Mouse (Mus musculus) urinary bladder, adult 2 months (tissue): ENCODE measurements around the gene Olfr1358. TPM values are rescaled to one million over a fixed set of nuclear protein-coding genes. Genes with fewer than 3 reads are reported as not detected.

Source experiments
- DNase-seq: peaks from one replicate; pipeline ENCODE4 v3.0.0; 2022; ENCODE audit warnings: low spot score
- polyA plus RNA-seq: library from polyadenylated mRNA; depleted of rRNA; stranded (reverse); fragments of >200 nt; gene quantifications from 2 replicates; pipeline ENCODE4 v1.2.3, GENCODE M21; 2012; rRNA removed

The Olfr1358 gene
- polyA plus RNA-seq, 1 experiment, result not detected

DNA sequence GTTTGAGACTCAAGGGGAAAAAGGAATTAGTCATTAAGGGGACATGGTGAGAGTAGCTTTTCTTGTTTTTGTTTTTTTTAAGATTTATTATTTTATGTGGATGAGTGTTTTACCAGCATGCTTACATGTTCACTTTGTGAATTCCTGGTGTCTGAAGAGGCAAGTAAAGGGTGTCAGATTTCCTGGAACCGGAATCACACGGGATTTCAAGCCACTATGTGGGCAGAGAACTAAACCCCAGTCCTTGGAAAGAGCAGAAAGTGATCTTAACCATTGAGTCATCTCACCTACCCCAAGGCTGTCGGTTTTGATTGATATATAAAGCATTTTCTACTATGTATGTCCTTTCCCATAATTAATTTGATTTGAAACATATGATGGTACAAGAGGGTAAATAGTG is 52.5 kb downstream of the Olfr1358 start:
- no peak for DNase-seq

Other genes with a start within 250 kb of the Olfr1358 start
- 75.1 and 81.3 TPM in 2 replicates for gene Agpat3, start 164.9 kb upstream of the Olfr1358 start, polyA plus RNA-seq
- 149 and 195 TPM in 2 replicates for gene Rrp1, start 104.4 kb upstream of the Olfr1358 start, polyA plus RNA-seq
- 205 and 261 TPM in 2 replicates for gene Cstb, start 91.8 kb upstream of the Olfr1358 start, polyA plus RNA-seq
- 28.2 and 33.3 TPM in 2 replicates for gene Pdxk, start 52.5 kb upstream of the Olfr1358 start, polyA plus RNA-seq
- 32.3 and 38.6 TPM in 2 replicates for gene Ilvbl, start 56.9 kb downstream of the Olfr1358 start, polyA plus RNA-seq
- 27.8 and 29.4 TPM in 2 replicates for gene Syde1, start 74.5 kb downstream of the Olfr1358 start, polyA plus RNA-seq
- gene Olfr1357, start 100.6 kb downstream of the Olfr1358 start, polyA plus RNA-seq, result not detected in 2 replicates
- gene Casp14, start 200.9 kb downstream of the Olfr1358 start, polyA plus RNA-seq, result 0.09 TPM in 1 of 2 replicates, not detected in the other
- 0.03 TPM in 1 of 2 replicates, not detected in the other for gene Ccdc105, start 235.6 kb downstream of the Olfr1358 start, polyA plus RNA-seq